ENCODE assay signal across 14 mouse cellular contexts in the genomic region with DNA sequence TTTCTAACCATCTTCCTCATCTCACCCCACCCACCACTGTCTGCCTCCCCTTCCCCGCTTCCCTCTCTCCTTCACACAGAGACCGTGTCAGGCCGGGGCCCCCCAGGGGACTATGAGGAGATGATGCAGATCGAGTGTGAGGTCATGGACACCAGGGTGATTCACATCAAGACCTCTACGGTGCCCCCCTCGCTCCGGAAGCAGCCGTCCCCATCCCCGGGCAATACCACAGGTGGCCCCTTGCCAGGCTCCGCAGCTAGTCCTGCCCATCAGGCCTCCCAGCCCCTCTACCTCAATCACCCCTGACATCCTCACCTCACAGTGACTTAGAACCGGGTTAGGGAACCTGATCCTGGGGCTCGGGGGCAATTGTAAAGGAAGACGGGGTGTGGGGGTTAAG. TPM values are rescaled to one million over a fixed set of nuclear protein-coding genes. Genes with fewer than 3 reads are reported as not detected.
A peak's percentile ranks its signal among the peaks of the same experiment; 100 is the strongest.
DNase-seq lines count a peak whose midpoint lies in the region; ATAC-seq and TF ChIP-seq lines count a peak whose summit lies in the region.
"Had no signal": no experiment of that assay in that cellular context is flagged by ENCODE, and none has a peak within 500 bp of the region (broad histone marks: within the 10 kb centered on the region; RNA-seq: fewer than 3 reads in every experiment).

No protein-coding gene starts in this region.

- H3K27ac ChIP-seq in cerebellum, adult 2 months (ENCODE audit: insufficient read depth, low read length), result no peak overlapping the region
- peak overlapping the region; percentile 44; the same call in 1 of the 2 replicates for H3K27ac ChIP-seq in intestine, embryonic 15.5 days
- H3K27ac ChIP-seq: hindbrain, embryonic 15.5 days; limb, embryonic 10.5 days; liver, embryonic 13.5 days had no signal

- H3K4me1 ChIP-seq in cerebellum, adult 2 months (ENCODE audit: control insufficient read depth, insufficient read depth, low read length), result peaks cover 6% of the 10 kb centered on the region; the same call in 1 of the 2 replicates
- peaks cover 28% of the 10 kb centered on the region for H3K4me1 ChIP-seq in intestine, embryonic 15.5 days (replicated peaks)

- peaks cover 6% of the 10 kb centered on the region for H3K36me3 ChIP-seq in intestine, embryonic 15.5 days

- H3K9me3 ChIP-seq in intestine, embryonic 15.5 days, result no peaks in the 10 kb centered on the region
- H3K9me3 ChIP-seq: hindbrain, embryonic 15.5 days; kidney, embryonic 15.5 days; limb, embryonic 10.5 days; liver, embryonic 13.5 days had no signal

- no peak for ATAC-seq in intestine, embryonic 15.5 days

- no peaks in the 10 kb centered on the region for H3K27me3 ChIP-seq in cerebellum, adult 2 months (ENCODE audit: control insufficient read depth, insufficient read depth, low read length)
- peaks cover 3% of the 10 kb centered on the region; the same call in 1 of the 2 replicates for H3K27me3 ChIP-seq in intestine, embryonic 15.5 days (replicated peaks)

- no peak overlapping the region for H3K9ac ChIP-seq in intestine, embryonic 15.5 days
- H3K9ac ChIP-seq: hindbrain, embryonic 15.5 days; kidney, embryonic 15.5 days; liver, embryonic 13.5 days had no signal

- no peak overlapping the region for H3K4me2 ChIP-seq in intestine, embryonic 15.5 days (replicated peaks)
- H3K4me2 ChIP-seq: hindbrain, embryonic 15.5 days; kidney, embryonic 15.5 days; liver, embryonic 13.5 days; midbrain, embryonic 11.5 days had no signal

- 86% methylated on average over 13 of the region's 13 CpGs for whole genome bisulfite sequencing in cerebellum, adult 2 months
- 92% methylated on average over 13 of the region's 13 CpGs for WGBS in intestine, embryonic 15.5 days

- no peak for TF ChIP-seq CTCF in cerebellum, adult 2 months (IDR thresholded peaks at IDR 0.05; ENCODE audit: borderline replicate concordance, insufficient read depth, low read depth, low read length)

- no peak overlapping the region for H3K4me3 ChIP-seq in cerebellum, adult 2 months (replicated peaks; ENCODE audit: insufficient read depth, low read depth, low read length)
- H3K4me3 ChIP-seq in intestine, embryonic 15.5 days (replicated peaks), result no peak overlapping the region
- H3K4me3 ChIP-seq: hindbrain, embryonic 15.5 days; kidney, embryonic 15.5 days; limb, embryonic 10.5 days; liver, embryonic 13.5 days; myocyte had no signal

- peak; percentile 24 to 33 for DNase-seq in cerebellum, adult 2 months
- DNase-seq in cerebellum, adult 9-11 months, result no peak
- peak; percentile 46 for DNase-seq in heart, postnatal 4 days
- no peak for DNase-seq in heart, adult 9 months (ENCODE audit: low spot score in 2 of 2)
- peak; percentile 49 for DNase-seq in MN1 (ENCODE audit: low spot score)
- DNase-seq in thymus, postnatal 10 days (ENCODE audit: low spot score in 2 of 2), result no peak
- DNase-seq in layer of hippocampus, postnatal 25 days (ENCODE audit: extremely low spot score in 1 of 2, low spot score in 1 of 2), result no peak
- DNase-seq: liver, embryonic 13.5 days had no signal

- no peak for TF ChIP-seq POLR2A in cerebellum, adult 2 months (IDR thresholded peaks at IDR 0.05; ENCODE audit: borderline replicate concordance, insufficient read depth, low read length)

RNA-seq across cellular contexts. Expression of a gene that starts 7.4 kb away (rescaled TPM):
- polyA plus RNA-seq in cerebellum, adult 2 months (2012; rRNA removed), result 61.4 and 69.4 TPM in 2 replicates
- total RNA-seq in heart, postnatal 4 days (2021), result 10 to 100 TPM; 22.3 to 24.4 TPM
- 67.5 and 68.2 TPM in 2 replicates for polyA plus RNA-seq in intestine, embryonic 15.5 days (2015; fragmentation: Nextera tagmentation; extraction: Ambion mirVana)
- 100 to 1,000 TPM in 1 of 2 experiments, 10 to 100 TPM in 1; 97.1 to 102 TPM for total RNA-seq in layer of hippocampus, postnatal 25 days (2021)

RNA-seq across cellular contexts. Expression of a gene that starts 9.8 kb away (rescaled TPM):
- 7.4 and 8.5 TPM in 2 replicates for polyA plus RNA-seq in cerebellum, adult 2 months (2012; rRNA removed)
- 1 to 10 TPM; 6.1 to 9.5 TPM for total RNA-seq in heart, postnatal 4 days (2021)
- polyA plus RNA-seq in intestine, embryonic 15.5 days (2015; fragmentation: Nextera tagmentation; extraction: Ambion mirVana), result 12.1 and 13.7 TPM in 2 replicates
- 10 to 100 TPM; 14.1 to 14.9 TPM for total RNA-seq in layer of hippocampus, postnatal 25 days (2021)

RNA-seq across cellular contexts. Expression of a gene that starts 15.9 kb away (rescaled TPM):
- polyA plus RNA-seq in cerebellum, adult 2 months (2012; rRNA removed), result 1.6 and 1.8 TPM in 2 replicates
- total RNA-seq in heart, postnatal 4 days (2021), result 10 to 100 TPM; 47.1 to 54.2 TPM
- 1.1 and 1.3 TPM in 2 replicates for polyA plus RNA-seq in intestine, embryonic 15.5 days (2015; fragmentation: Nextera tagmentation; extraction: Ambion mirVana)
- total RNA-seq in layer of hippocampus, postnatal 25 days (2021), result 1 to 10 TPM; 7.1 to 9.0 TPM
- polyA plus RNA-seq: limb, embryonic 10.5 days had no signal

RNA-seq across cellular contexts. Expression of a gene that starts 25.1 kb away (rescaled TPM):
- polyA plus RNA-seq in cerebellum, adult 2 months (2012; rRNA removed), result 194 and 222 TPM in 2 replicates
- under 1 TPM; 0.52 to 0.91 TPM for total RNA-seq in heart, postnatal 4 days (2021)
- 0.40 and 0.49 TPM in 2 replicates for polyA plus RNA-seq in intestine, embryonic 15.5 days (2015; fragmentation: Nextera tagmentation; extraction: Ambion mirVana)
- total RNA-seq in layer of hippocampus, postnatal 25 days (2021), result 100 to 1,000 TPM; 259 to 330 TPM
- polyA plus RNA-seq: myocyte had no signal

RNA-seq across cellular contexts. Expression of a gene that starts 26.1 kb away (rescaled TPM):
- polyA plus RNA-seq in cerebellum, adult 2 months (2012; rRNA removed), result 57.3 and 66.9 TPM in 2 replicates
- total RNA-seq in heart, postnatal 4 days (2021), result 10 to 100 TPM; 37.8 to 41.8 TPM
- 27.8 and 29.6 TPM in 2 replicates for polyA plus RNA-seq in intestine, embryonic 15.5 days (2015; fragmentation: Nextera tagmentation; extraction: Ambion mirVana)
- 10 to 100 TPM; 42.4 to 48.4 TPM for total RNA-seq in layer of hippocampus, postnatal 25 days (2021)

Comparison
In these comparisons a context has a peak if more than half of its experiments do, and no peak if none do; other contexts are left out.
1. DNase-seq: peak in cerebellum, adult 2 months (2 of 2), heart, postnatal 4 days (single experiment) and MN1 (single experiment); none in cerebellum, adult 9-11 months (single experiment), heart, adult 9 months (0 of 2), thymus, postnatal 10 days (0 of 2) and layer of hippocampus, postnatal 25 days (0 of 2).
2. RNA of a gene that starts 15.9 kb away (total RNA-seq): 47.1 to 54.2 TPM in heart, postnatal 4 days; 7.1 to 9.0 TPM in layer of hippocampus, postnatal 25 days; every median in the first group is over 4 times any median in the second.